Mouse (Mus musculus): Measurements from ENCODE around the gene Coro1b.
"Not testable (repeated sequence)": the region's sequence is repeated elsewhere in the genome, so short reads cannot be mapped to it uniquely, and the experiment has no call there.

Coro1b gene

GRCm38 (mm10) chr19:4119716-4120487, 28.5 kb upstream of the Coro1b start:
- in situ Hi-C loops (cut with MboI; ENCODE audit: unreplicated experiment in 2 of 2), result loop anchor here in 1 of 2 experiments (5.0 kb wide), 1 partner anchor 82 kb away; the partner anchor contains the start of gene Rad9a

- in situ Hi-C loops (cut with MboI; ENCODE audit: unreplicated experiment in 2 of 2), result loop anchor here in 1 of 2 experiments (5.0 kb wide), 1 partner anchor 82 kb away; the partner anchor contains the start of gene Rad9a
Observed at GRCm38 (mm10) chr19:4120496-4120895, 27.9 kb upstream of the Coro1b start.

GRCm38 (mm10) chr19:4121097-4121805, 27.2 kb upstream of the Coro1b start:
- in situ Hi-C loops (cut with MboI; ENCODE audit: unreplicated experiment in 2 of 2), result loop anchor here in 1 of 2 experiments (5.0 kb wide), 1 partner anchor 81 kb away; the partner anchor contains the start of gene Rad9a

GRCm38 (mm10) chr19:4121896-4122295, 26.5 kb upstream of the Coro1b start:
- in situ Hi-C loops (cut with MboI; ENCODE audit: unreplicated experiment in 2 of 2), result loop anchor here in 1 of 2 experiments (5.0 kb wide), 1 partner anchor 80 kb away; the partner anchor contains the start of gene Rad9a

GRCm38 (mm10) chr19:4122411-4123370, 25.7 kb upstream of the Coro1b start:
- in situ Hi-C loops (cut with MboI; ENCODE audit: unreplicated experiment in 2 of 2), result loop anchor here in 1 of 2 experiments (5.0 kb wide), 1 partner anchor 80 kb away; the partner anchor contains the start of gene Rad9a

GRCm38 (mm10) chr19:4124432-4124831, 24.0 kb upstream of the Coro1b start:
- in situ Hi-C loops (cut with MboI; ENCODE audit: unreplicated experiment in 2 of 2), result loop anchor here in 1 of 2 experiments (5.0 kb wide), 1 partner anchor 78 kb away; the partner anchor contains the start of gene Rad9a

GRCm38 (mm10) chr19:4125268-4125667, 23.2 kb upstream of the Coro1b start:
- in situ Hi-C loops (cut with MboI; ENCODE audit: unreplicated experiment in 2 of 2), result loop anchor here in 1 of 2 experiments (5.0 kb wide), 1 partner anchor 77 kb away; the partner anchor contains the start of gene Rad9a

GRCm38 (mm10) chr19:4125741-4126696, 22.4 kb upstream of the Coro1b start, which contains the start of gene Aip:
Gene Aip (minus strand): TSS chr19:4125858.
- in situ Hi-C loops (cut with MboI; ENCODE audit: unreplicated experiment in 2 of 2), result loop anchor here in 1 of 2 experiments (5.0 kb wide), 1 partner anchor 76 kb away; the partner anchor contains the start of gene Rad9a

- in situ Hi-C loops (cut with MboI; ENCODE audit: unreplicated experiment in 2 of 2), result loop anchor here in 1 of 2 experiments (5.0 kb wide), 1 partner anchor 75 kb away; the partner anchor contains the start of gene Rad9a
Observed at GRCm38 (mm10) chr19:4126759-4127495, 21.5 kb upstream of the Coro1b start.

- in situ Hi-C loops (cut with MboI; ENCODE audit: unreplicated experiment in 2 of 2), result loop anchor here in 1 of 2 experiments (5.0 kb wide), 1 partner anchor 73 kb away; the partner anchor contains the start of gene Rad9a
Observed at GRCm38 (mm10) chr19:4129462-4129861, 19.0 kb upstream of the Coro1b start.

GRCm38 (mm10) chr19:4130106-4130505, 18.3 kb upstream of the Coro1b start:
- in situ Hi-C loops (cut with MboI; ENCODE audit: unreplicated experiment in 2 of 2), result no loop called here

- in situ Hi-C loops (cut with MboI; ENCODE audit: unreplicated experiment in 2 of 2), result no loop called here
Observed at GRCm38 (mm10) chr19:4131075-4131474, 17.3 kb upstream of the Coro1b start.

GRCm38 (mm10) chr19:4131768-4132167, 16.7 kb upstream of the Coro1b start:
- in situ Hi-C loops (cut with MboI; ENCODE audit: unreplicated experiment in 2 of 2), result no loop called here

GRCm38 (mm10) chr19:4134354-4134753, 14.1 kb upstream of the Coro1b start:
- in situ Hi-C loops (cut with MboI; ENCODE audit: unreplicated experiment in 2 of 2), result no loop called here

- in situ Hi-C loops (cut with MboI; ENCODE audit: unreplicated experiment in 2 of 2), result not testable (repeated sequence)
Observed at GRCm38 (mm10) chr19:4135229-4135962, 13.0 kb upstream of the Coro1b start.

GRCm38 (mm10) chr19:4135963-4136345, 12.5 kb upstream of the Coro1b start:
- in situ Hi-C loops (cut with MboI; ENCODE audit: unreplicated experiment in 2 of 2), result not testable (repeated sequence)

GRCm38 (mm10) chr19:4136463-4136862, 12.0 kb upstream of the Coro1b start:
- in situ Hi-C loops (cut with MboI; ENCODE audit: unreplicated experiment in 2 of 2), result no loop called here
